Mouse (Mus musculus) embryonic facial prominence, embryonic 13.5 days (tissue): Measurements from ENCODE around the gene Actn4. TPM values are rescaled to one million over a fixed set of nuclear protein-coding genes. Genes with fewer than 3 reads are reported as not detected.

Source experiments
- ATAC-seq: fragments of 200-750 bp; cut with Nextera tagmentation; 2 replicates; pipeline ENCODE4 v1.8.0; 2017; ENCODE audit warnings: low read depth; ENCODE audit not compliant: insufficient number of reproducible peaks, insufficient read depth, low FRiP score, low TSS enrichment
- H3K27ac ChIP-seq: fragments of 300-500 bp; sonication (generic); 2 replicates; pipeline ENCODE4 v1.5.1; 2015; ENCODE audit warnings: moderate library complexity, mild to moderate bottlenecking, inconsistent platforms
- H3K27me3 ChIP-seq: fragments of 300-500 bp; sonication (generic); 2 replicates; pipeline ENCODE4 v1.6.1; 2015; ENCODE audit warnings: mild to moderate bottlenecking, inconsistent platforms
- H3K36me3 ChIP-seq: fragments of 300-500 bp; sonication (generic); 2 replicates; pipeline ENCODE4 v1.6.1; 2015; ENCODE audit warnings: mild to moderate bottlenecking, inconsistent platforms
- H3K4me1 ChIP-seq: fragments of 300-500 bp; sonication (generic); 2 replicates; pipeline ENCODE4 v1.6.1; 2015; ENCODE audit warnings: inconsistent platforms
- H3K4me2 ChIP-seq: fragments of 300-500 bp; sonication (generic); 2 replicates; pipeline ENCODE4 v1.6.1; 2015; ENCODE audit warnings: moderate library complexity, mild to moderate bottlenecking, inconsistent platforms
- H3K4me3 ChIP-seq: fragments of 300-500 bp; sonication (generic); 2 replicates; pipeline ENCODE4 v1.5.1; 2015; ENCODE audit warnings: mild to moderate bottlenecking, inconsistent platforms
- H3K9ac ChIP-seq: fragments of 300-500 bp; sonication (generic); 2 replicates; pipeline ENCODE4 v1.6.1; 2015; ENCODE audit warnings: mild to moderate bottlenecking, inconsistent platforms
- H3K9me3 ChIP-seq: fragments of 300-500 bp; sonication (generic); 2 replicates; pipeline ENCODE4 v1.6.1; 2016; ENCODE audit warnings: inconsistent platforms
- WGBS: fragments of 180-500 bp; shearing (Covaris S2); methylation state at CpG from one replicate; pipeline ENCODE4 v1.1.7; 2015; ENCODE audit warnings: mixed read lengths; 5-methylcytosine and 5-hydroxymethylcytosine counted together
- polyA plus RNA-seq: library from polyadenylated mRNA; unstranded; fragments of >200 nt; fragmentation: Nextera tagmentation; extraction: Ambion mirVana; gene quantifications from 2 replicates; pipeline ENCODE4 v1.2.1, GENCODE M21; 2015

The Actn4 gene
- polyA plus RNA-seq, 1 experiment from 2014 or later = 258 TPM

- ATAC-seq = no peak
- 93% methylated on average over 1 of the region's 1 CpGs for WGBS
- H3K36me3 ChIP-seq = peaks cover 12% of the 10 kb centered on the region
- H3K9me3 ChIP-seq = no peaks in the 10 kb centered on the region
- H3K4me2 ChIP-seq = no peak overlapping the region
- H3K4me3 ChIP-seq = no peak overlapping the region
- H3K27me3 ChIP-seq = no peaks in the 10 kb centered on the region
- 0 out of 2 replicates have a peak overlapping the region, but pooled peaks have one; percentile 79 for H3K27ac ChIP-seq
- no peak overlapping the region for H3K9ac ChIP-seq
- peaks cover 88% of the 10 kb centered on the region for H3K4me1 ChIP-seq
Observed at GRCm38 (mm10) chr7:28956270-28956669, 5.9 kb downstream of the Actn4 start.

- Histone ChIP-seq H3K4me1 (peaks cover 88% of the 10 kb centered on the region), H3K4me2 (peak overlapping the region; percentile 9; the same call in 1 of the 2 replicates), H3K27me3 (no peaks in the 10 kb centered on the region), H3K9ac (0 out of 2 replicates have a peak overlapping the region, but pooled peaks have one; percentile 27), H3K9me3 (no peaks in the 10 kb centered on the region), H3K27ac (peak overlapping the region; percentile 79), H3K4me3 (no peak overlapping the region), H3K36me3 (peaks cover 15% of the 10 kb centered on the region)
- WGBS = 41% methylated on average over 5 of the region's 5 CpGs
- no peak for ATAC-seq
Observed at GRCm38 (mm10) chr7:28955295-28955897, 6.7 kb downstream of the Actn4 start.

GRCm38 (mm10) chr7:28954773-28955172 lies 7.4 kb downstream of the Actn4 start:
- H3K36me3 ChIP-seq = peaks cover 17% of the 10 kb centered on the region
- H3K9ac ChIP-seq = no peak overlapping the region
- WGBS = 72% methylated on average over 4 of the region's 4 CpGs
- no peak overlapping the region for H3K4me2 ChIP-seq
- ATAC-seq = no peak
- peaks cover 85% of the 10 kb centered on the region for H3K4me1 ChIP-seq
- no peaks in the 10 kb centered on the region for H3K9me3 ChIP-seq
- no peaks in the 10 kb centered on the region for H3K27me3 ChIP-seq
- peak overlapping the region; percentile 79 for H3K27ac ChIP-seq
- H3K4me3 ChIP-seq = no peak overlapping the region

- Histone ChIP-seq H3K4me1 (peaks cover 85% of the 10 kb centered on the region), H3K27me3 (no peaks in the 10 kb centered on the region), H3K36me3 (peaks cover 20% of the 10 kb centered on the region), H3K9me3 (no peaks in the 10 kb centered on the region), H3K4me2 (peak overlapping the region; percentile 20), H3K27ac (peak overlapping the region; percentile 93), H3K9ac (peak overlapping the region; percentile 32), H3K4me3 (no peak overlapping the region)
- no peak for ATAC-seq
- 17% methylated on average over 2 of the region's 2 CpGs for WGBS
Observed at GRCm38 (mm10) chr7:28953476-28954376, 8.4 kb downstream of the Actn4 start.

- peaks cover 20% of the 10 kb centered on the region for H3K36me3 ChIP-seq
- H3K4me2 ChIP-seq = peak overlapping the region; percentile 20
- H3K9ac ChIP-seq = no peak overlapping the region
- peak overlapping the region; percentile 93 for H3K27ac ChIP-seq
- H3K9me3 ChIP-seq = no peaks in the 10 kb centered on the region
- H3K4me3 ChIP-seq = no peak overlapping the region
- H3K27me3 ChIP-seq = no peaks in the 10 kb centered on the region
- ATAC-seq = 0 out of 2 replicates have a peak, but pooled peaks have one; percentile 27
- H3K4me1 ChIP-seq = peaks cover 87% of the 10 kb centered on the region
- 15% methylated on average over 3 of the region's 3 CpGs for WGBS
Observed at GRCm38 (mm10) chr7:28952786-28953185, 9.4 kb downstream of the Actn4 start.

- no peak for ATAC-seq
- H3K27me3 ChIP-seq = no peaks in the 10 kb centered on the region
- H3K36me3 ChIP-seq = peaks cover 17% of the 10 kb centered on the region
- H3K27ac ChIP-seq = peak overlapping the region; percentile 93
- H3K4me3 ChIP-seq = no peak overlapping the region
- 77% methylated on average over 2 of the region's 2 CpGs for WGBS
- no peak overlapping the region for H3K4me2 ChIP-seq
- H3K4me1 ChIP-seq = peaks cover 90% of the 10 kb centered on the region
- no peaks in the 10 kb centered on the region for H3K9me3 ChIP-seq
- H3K9ac ChIP-seq = no peak overlapping the region
Observed at GRCm38 (mm10) chr7:28951764-28952163, 10.4 kb downstream of the Actn4 start.

- H3K9me3 ChIP-seq = no peaks in the 10 kb centered on the region
- no peak overlapping the region for H3K4me2 ChIP-seq
- no peak for ATAC-seq
- no peaks in the 10 kb centered on the region for H3K27me3 ChIP-seq
- 69% methylated on average over 10 of the region's 10 CpGs for WGBS
- H3K9ac ChIP-seq = no peak overlapping the region
- H3K36me3 ChIP-seq = peaks cover 8% of the 10 kb centered on the region
- peak overlapping the region; percentile 93; the same call in 1 of the 2 replicates for H3K27ac ChIP-seq
- H3K4me1 ChIP-seq = peaks cover 94% of the 10 kb centered on the region
- H3K4me3 ChIP-seq = no peak overlapping the region
Observed at GRCm38 (mm10) chr7:28950346-28951037, 11.6 kb downstream of the Actn4 start.

- no peak for ATAC-seq
- peaks cover 8% of the 10 kb centered on the region for H3K36me3 ChIP-seq
- H3K27me3 ChIP-seq = no peaks in the 10 kb centered on the region
- peaks cover 97% of the 10 kb centered on the region for H3K4me1 ChIP-seq
- WGBS = 62% methylated on average over 2 of the region's 2 CpGs
- peak overlapping the region; percentile 93 for H3K27ac ChIP-seq
- no peak overlapping the region for H3K4me2 ChIP-seq
- no peak overlapping the region for H3K9ac ChIP-seq
- no peaks in the 10 kb centered on the region for H3K9me3 ChIP-seq
- no peak overlapping the region for H3K4me3 ChIP-seq
Observed at GRCm38 (mm10) chr7:28949298-28949697, 12.8 kb downstream of the Actn4 start.

- ATAC-seq = 0 out of 2 replicates have a peak, but pooled peaks have one; percentile 50
- H3K4me1 ChIP-seq = peaks cover 95% of the 10 kb centered on the region
Observed at GRCm38 (mm10) chr7:28948746-28949145, 13.4 kb downstream of the Actn4 start.

GRCm38 (mm10) chr7:28946271-28946610 lies 15.9 kb downstream of the Actn4 start:
- H3K36me3 ChIP-seq = peaks cover 8% of the 10 kb centered on the region
- H3K9me3 ChIP-seq = no peaks in the 10 kb centered on the region
- no peak overlapping the region for H3K4me3 ChIP-seq
- no peaks in the 10 kb centered on the region for H3K27me3 ChIP-seq
- no peak overlapping the region for H3K9ac ChIP-seq
- peaks cover 90% of the 10 kb centered on the region for H3K4me1 ChIP-seq
- WGBS = 10% methylated on average over 1 of the region's 1 CpGs
- H3K4me2 ChIP-seq = peak overlapping the region; percentile 34
- no peak for ATAC-seq
- peak overlapping the region; percentile 93 for H3K27ac ChIP-seq

More at GRCm38 (mm10) chr7:28948746-28949145, 13.4 kb downstream of the Actn4 start:
- Histone ChIP-seq H3K27me3 (no peaks in the 10 kb centered on the region), H3K4me2 (peak overlapping the region; percentile 5; the same call in 1 of the 2 replicates), H3K36me3 (peaks cover 8% of the 10 kb centered on the region), H3K9me3 (no peaks in the 10 kb centered on the region), H3K9ac (0 out of 2 replicates have a peak overlapping the region, but pooled peaks have one; percentile 16), H3K27ac (peak overlapping the region; percentile 93), H3K4me3 (no peak overlapping the region)
- 71% methylated on average over 7 of the region's 7 CpGs for WGBS
